Mouse (Mus musculus) WW6 (cell line): Measurements from ENCODE around the gene Nubp1.
A peak's percentile ranks its signal among the peaks of the same experiment; 100 is the strongest.

Experiments used
- DNase-seq: peaks from one replicate; pipeline ENCODE4 v3.0.0-alpha.2; 2013; ENCODE audit warnings: low read depth, low spot score

Nubp1 gene

GRCm38 (mm10) chr16:10467391-10468107 is 55.8 kb downstream of the Nubp1 start:
- DNase-seq, result peak; percentile 42

- DNase-seq, result no peak
Observed at GRCm38 (mm10) chr16:10468201-10468600, 56.5 kb downstream of the Nubp1 start.

- DNase-seq, result no peak
Observed at GRCm38 (mm10) chr16:10471950-10472349, 60.2 kb downstream of the Nubp1 start.
